ENCODE assay signal across 17 mouse cellular contexts in genomic region chr6:32122584-32123265, GRCm38 (mm10).
DNase-seq lines count a peak whose midpoint lies in the region; ATAC-seq lines count a peak whose summit lies in the region.
"Had no signal": no experiment of that assay in that cellular context is flagged by ENCODE, and none has a peak within 500 bp of the region (broad histone marks: within the 10 kb centered on the region; RNA-seq: fewer than 3 reads in every experiment).

No protein-coding gene starts in this region.

- intact Hi-C loops in heart, postnatal 14 days (cut with DNase I), result no loop called here

- DNase-seq in cerebellum, postnatal 14 days, result peak; percentile 57 to 58
- DNase-seq in cerebellum, adult 8-10 months, result no peak
- DNase-seq in heart, adult 11 months, result peak; percentile 49
- DNase-seq in heart, postnatal 14 days, result no peak
- no peak for DNase-seq in c-Kit-positive CD71-positive TER-119-positive erythroid progenitor cells, embryonic 14.5 days (ENCODE audit: low spot score)
- DNase-seq in adrenal gland, postnatal 10 days, result no peak
- DNase-seq: adrenal gland, adult 2 months; adrenal gland, postnatal 14 days; adrenal gland, postnatal 36 days; cerebellum, adult 11 months; cerebellum, adult 18-20 months; cerebellum, adult 9-10 months; forebrain, postnatal 0 days had no signal

- ATAC-seq in common myeloid progenitor, adult 5-6 weeks (replicated peaks; ENCODE audit: low read depth, poor library complexity, severe bottlenecking), result peak; percentile 56
- ATAC-seq in granulocyte monocyte progenitor cell, adult 5-6 weeks (replicated peaks; ENCODE audit: poor library complexity, severe bottlenecking), result peak; percentile 42; the same call in 1 of the 2 replicates
- ATAC-seq: forebrain, embryonic 13.5 days; forebrain, embryonic 15.5 days; forebrain, postnatal 0 days had no signal

Comparison
In these comparisons a context has a peak if more than half of its experiments do, and no peak if none do; other contexts are left out.
1. DNase-seq: peak in cerebellum, postnatal 14 days (2 of 2) and heart, adult 11 months (single experiment); none in cerebellum, adult 8-10 months (single experiment), heart, postnatal 14 days (0 of 2), c-Kit-positive CD71-positive TER-119-positive erythroid progenitor cells, embryonic 14.5 days (single experiment) and adrenal gland, postnatal 10 days (single experiment).